Mouse (Mus musculus) left cerebral cortex, postnatal 4 days (tissue): ENCODE results near the gene Gm10401. TPM values are rescaled to one million over a fixed set of nuclear protein-coding genes. Genes with fewer than 3 reads are reported as not detected.

Experiments used
- total RNA-seq, 2 experiments: library from RNA; stranded (reverse); gene quantifications; 2 replicates each; pipeline ENCODE4 v1.2.3; 2021

Gene Gm10401
- total RNA-seq, 2 experiments from 2014 or later = not detected

Other genes starting within 250 kb of the Gm10401 start
- not detected for gene 4930519G04Rik, start 244.6 kb downstream of the Gm10401 start, total RNA-seq
- gene Gm9936, start 239.6 kb downstream of the Gm10401 start, total RNA-seq = 1 to 10 TPM; 2.5 to 3.4 TPM
- gene Oasl2, start 201.4 kb downstream of the Gm10401 start, total RNA-seq = 1 to 10 TPM; 1.2 TPM
- gene Oasl1, start 175.1 kb downstream of the Gm10401 start, total RNA-seq = not detected
- gene 2210016L21Rik, start 156.1 kb downstream of the Gm10401 start, total RNA-seq = 100 to 1,000 TPM; 141 to 152 TPM
- gene Hnf1a, start 127.2 kb downstream of the Gm10401 start, total RNA-seq = not detected
- 100 to 1,000 TPM; 114 to 125 TPM for gene Sppl3, start 87.2 kb downstream of the Gm10401 start, total RNA-seq
- 1 to 10 TPM; 9.1 to 9.4 TPM for gene Acads, start 21.1 kb upstream of the Gm10401 start, total RNA-seq
- gene Unc119b, start 36.7 kb upstream of the Gm10401 start, total RNA-seq = 10 to 100 TPM; 22.4 to 25.6 TPM
- 10 to 100 TPM; 59.5 to 79.4 TPM for gene Mlec, start 59.9 kb upstream of the Gm10401 start, total RNA-seq
- 10 to 100 TPM; 67.0 to 67.2 TPM for gene Cabp1, start 96.1 kb upstream of the Gm10401 start, total RNA-seq
- gene Pop5, start 137.5 kb upstream of the Gm10401 start, total RNA-seq = 10 to 100 TPM; 27.4 to 31.8 TPM
- gene Rnf10, start 174.6 kb upstream of the Gm10401 start, total RNA-seq = 100 to 1,000 TPM; 262 to 280 TPM
- gene Coq5, start 181.4 kb upstream of the Gm10401 start, total RNA-seq = 10 to 100 TPM; 29.7 to 33.8 TPM
- 100 to 1,000 TPM; 678 to 766 TPM for gene Dynll1, start 202.7 kb upstream of the Gm10401 start, total RNA-seq
- 10 to 100 TPM; 58.7 to 59.4 TPM for gene Srsf9, start 228.9 kb upstream of the Gm10401 start, total RNA-seq
- gene Gatc, start 242.9 kb upstream of the Gm10401 start, total RNA-seq = 10 to 100 TPM; 29.6 to 29.7 TPM
- gene Triap1, start 242.9 kb upstream of the Gm10401 start, total RNA-seq = 10 to 100 TPM; 30.3 to 30.5 TPM